Mouse (Mus musculus): Measurements from ENCODE around the gene Dgki.

- no peak for TF ChIP-seq CTCF (IDR thresholded peaks at IDR 0.05; ENCODE audit: control insufficient read depth, insufficient read depth, insufficient read length)
- TF ChIP-seq MYOG (IDR thresholded peaks at IDR 0.05; ENCODE audit: control insufficient read depth, extremely low read depth, insufficient read length) = no peak
- no peak for TF ChIP-seq USF1 (IDR thresholded peaks at IDR 0.05; ENCODE audit: low read depth)
- TF ChIP-seq MAX (IDR thresholded peaks at IDR 0.05) = no peak
Measured at GRCm38 (mm10) chr6:36868217-36868616, 431.8 kb downstream of the Dgki start.
